8 mouse cellular contexts compared by ENCODE assay signal in genomic region chr11:107468252-107469030, GRCm38 (mm10). TPM values are rescaled to one million over a fixed set of nuclear protein-coding genes. Genes with fewer than 3 reads are reported as not detected.
DNase-seq lines count a peak whose midpoint lies in the region; ATAC-seq and TF ChIP-seq lines count a peak whose summit lies in the region.

No protein-coding gene starts in this region.

- peak overlapping the region; percentile 95 for H3K27ac ChIP-seq in heart, adult 2 months
- H3K27ac ChIP-seq in embryonic facial prominence, embryonic 13.5 days: peak overlapping the region; percentile 98
- peak overlapping the region; percentile 90 for H3K27ac ChIP-seq in intestine, embryonic 16.5 days (ENCODE audit: low read length)
- H3K27ac ChIP-seq in midbrain, embryonic 15.5 days: peak overlapping the region; percentile 89

- no peak for TF ChIP-seq POLR2A in heart, adult 2 months (IDR thresholded peaks at IDR 0.05; ENCODE audit: insufficient read depth, low read depth, low read length)

- intact Hi-C loops in heart, adult 2 months (cut with DNase I): loop anchor here (1.0 to 2.0 kb wide), 4 partner anchors 18 to 133 kb away; no protein-coding TSS in a partner anchor
- intact Hi-C loops in heart, postnatal 10 days (cut with DNase I): loop anchor here (1.0 to 5.0 kb wide), 5 partner anchors 51 to 192 kb away; no protein-coding TSS in a partner anchor

- peak overlapping the region; percentile 75 for H3K4me3 ChIP-seq in heart, adult 2 months
- H3K4me3 ChIP-seq in embryonic facial prominence, embryonic 13.5 days: peak overlapping the region; percentile 87
- peak overlapping the region; percentile 85 for H3K4me3 ChIP-seq in intestine, embryonic 16.5 days (ENCODE audit: low read length)
- peak overlapping the region; percentile 83 for H3K4me3 ChIP-seq in midbrain, embryonic 15.5 days

- H3K79me2 ChIP-seq in heart, adult 2 months (replicated peaks; ENCODE audit: control insufficient read depth, insufficient read depth, low read length): peaks cover 2% of the 10 kb centered on the region

- peak overlapping the region; percentile 69 for H3K4me2 ChIP-seq in embryonic facial prominence, embryonic 13.5 days
- peak overlapping the region; percentile 66 for H3K4me2 ChIP-seq in intestine, embryonic 16.5 days (ENCODE audit: low read depth, low read length)
- H3K4me2 ChIP-seq in midbrain, embryonic 15.5 days: peak overlapping the region; percentile 63

- H3K27me3 ChIP-seq in heart, adult 2 months (ENCODE audit: control insufficient read depth, insufficient read depth, low read length): no peaks in the 10 kb centered on the region
- H3K27me3 ChIP-seq in embryonic facial prominence, embryonic 13.5 days: no peaks in the 10 kb centered on the region
- H3K27me3 ChIP-seq in intestine, embryonic 16.5 days (replicated peaks; ENCODE audit: control insufficient read depth, insufficient read depth, low read length): no peaks in the 10 kb centered on the region
- no peaks in the 10 kb centered on the region for H3K27me3 ChIP-seq in midbrain, embryonic 15.5 days (replicated peaks)

- H3K36me3 ChIP-seq in heart, adult 2 months (ENCODE audit: control insufficient read depth, insufficient read depth, low read length): 0 out of 2 replicates have a peak, but pooled peaks cover 1% of the 10 kb centered on the region
- H3K36me3 ChIP-seq in embryonic facial prominence, embryonic 13.5 days: peaks cover 2% of the 10 kb centered on the region; the same call in 1 of the 2 replicates
- H3K36me3 ChIP-seq in intestine, embryonic 16.5 days (ENCODE audit: control insufficient read depth, insufficient read depth, low read length): no peaks in the 10 kb centered on the region
- H3K36me3 ChIP-seq in midbrain, embryonic 15.5 days (replicated peaks): no peaks in the 10 kb centered on the region

- TF ChIP-seq CTCF in heart, adult 2 months (IDR thresholded peaks at IDR 0.05): no peak

- DNase-seq in heart, adult 2 months: no peak
- no peak for DNase-seq in heart, postnatal 10 days
- peak; percentile 53 for DNase-seq in CD4-positive helper T cell, adult 2 months (ENCODE audit: low read depth, low spot score)
- DNase-seq in gastrocnemius, adult 8-10 months (ENCODE audit: low spot score in 2 of 2): no peak
- DNase-seq in gastrocnemius, postnatal 10 days: no peak

- peak overlapping the region; percentile 95 for H3K9ac ChIP-seq in heart, adult 2 months (ENCODE audit: low read depth, low read length)
- peak overlapping the region; percentile 90 for H3K9ac ChIP-seq in embryonic facial prominence, embryonic 13.5 days
- H3K9ac ChIP-seq in intestine, embryonic 16.5 days (ENCODE audit: low read depth, low read length): peak overlapping the region; percentile 80
- H3K9ac ChIP-seq in midbrain, embryonic 15.5 days: peak overlapping the region; percentile 85

- peaks cover 7% of the 10 kb centered on the region for H3K4me1 ChIP-seq in heart, adult 2 months (ENCODE audit: control insufficient read depth, insufficient read depth, low read length)
- peaks cover 37% of the 10 kb centered on the region for H3K4me1 ChIP-seq in embryonic facial prominence, embryonic 13.5 days
- peaks cover 20% of the 10 kb centered on the region for H3K4me1 ChIP-seq in intestine, embryonic 16.5 days (ENCODE audit: control insufficient read depth, insufficient read depth, low read length)
- H3K4me1 ChIP-seq in midbrain, embryonic 15.5 days: peaks cover 27% of the 10 kb centered on the region

- no peak for TF ChIP-seq EP300 in heart, adult 2 months (IDR thresholded peaks at IDR 0.05; ENCODE audit: insufficient read depth, low read depth, low read length)

- no peaks in the 10 kb centered on the region for H3K9me3 ChIP-seq in embryonic facial prominence, embryonic 13.5 days
- H3K9me3 ChIP-seq in intestine, embryonic 16.5 days (ENCODE audit: control insufficient read depth, low read length): no peaks in the 10 kb centered on the region
- no peaks in the 10 kb centered on the region for H3K9me3 ChIP-seq in midbrain, embryonic 15.5 days

- ATAC-seq in embryonic facial prominence, embryonic 13.5 days (ENCODE audit: insufficient number of reproducible peaks, insufficient read depth, low FRiP score, low TSS enrichment, low read depth): no peak
- ATAC-seq in intestine, embryonic 16.5 days: no peak
- no peak; the same call in 1 of the 2 replicates for ATAC-seq in midbrain, embryonic 15.5 days (replicated peaks)

- WGBS in heart, adult 2 months: 21% methylated on average over 16 of the region's 16 CpGs
- WGBS in embryonic facial prominence, embryonic 13.5 days: 17% methylated on average over 16 of the region's 16 CpGs
- 23% methylated on average over 16 of the region's 16 CpGs for WGBS in intestine, embryonic 16.5 days
- WGBS in midbrain, embryonic 15.5 days: 18% methylated on average over 16 of the region's 16 CpGs

RNA-seq across cellular contexts. Expression of gene Pitpnc1, which starts 2.1 kb away (rescaled TPM):
- total RNA-seq in heart, adult 2 months (2021): 10 to 100 TPM; 66.4 to 68.1 TPM
- polyA plus RNA-seq in heart, adult 2 months (2012; rRNA removed): 22.7 and 39.4 TPM in 2 replicates
- total RNA-seq in heart, postnatal 10 days (2021): 10 to 100 TPM; 75.6 to 78.1 TPM
- polyA plus RNA-seq in embryonic facial prominence, embryonic 13.5 days (2015; fragmentation: Nextera tagmentation; extraction: Ambion mirVana): 32.1 and 36.3 TPM in 2 replicates
- polyA plus RNA-seq in intestine, embryonic 16.5 days (2015; fragmentation: Nextera tagmentation; extraction: Ambion mirVana): 9.1 and 10.6 TPM in 2 replicates
- 43.0 and 43.7 TPM in 2 replicates for polyA plus RNA-seq in midbrain, embryonic 15.5 days (2015; fragmentation: Nextera tagmentation; extraction: Ambion mirVana)
- total RNA-seq in gastrocnemius, adult 8-10 months (2022): 10 to 100 TPM; 54.3 to 72.7 (median 61.5) TPM
- 10 to 100 TPM; 53.2 to 54.7 TPM for total RNA-seq in gastrocnemius, postnatal 10 days (2021)

RNA-seq across cellular contexts. Expression of gene Psmd12, which starts 10.8 kb away (rescaled TPM):
- 10 to 100 TPM; 78.3 to 92.2 TPM for total RNA-seq in heart, adult 2 months (2021)
- 22.6 and 42.4 TPM in 2 replicates for polyA plus RNA-seq in heart, adult 2 months (2012; rRNA removed)
- 10 to 100 TPM; 91.0 to 91.5 TPM for total RNA-seq in heart, postnatal 10 days (2021)
- 164 and 168 TPM in 2 replicates for polyA plus RNA-seq in embryonic facial prominence, embryonic 13.5 days (2015; fragmentation: Nextera tagmentation; extraction: Ambion mirVana)
- polyA plus RNA-seq in intestine, embryonic 16.5 days (2015; fragmentation: Nextera tagmentation; extraction: Ambion mirVana): 144 and 154 TPM in 2 replicates
- 140 and 148 TPM in 2 replicates for polyA plus RNA-seq in midbrain, embryonic 15.5 days (2015; fragmentation: Nextera tagmentation; extraction: Ambion mirVana)
- 100 to 1,000 TPM in 2 of 4 experiments, 10 to 100 TPM in 2; 90.0 to 108 (median 97.1) TPM for total RNA-seq in gastrocnemius, adult 8-10 months (2022)
- 100 to 1,000 TPM; 103 to 108 TPM for total RNA-seq in gastrocnemius, postnatal 10 days (2021)
